Mouse (Mus musculus) midbrain, embryonic 12.5 days (tissue): ENCODE results near the gene Grin1. TPM values are rescaled to one million over a fixed set of nuclear protein-coding genes. Genes with fewer than 3 reads are reported as not detected.

ENCODE experiments used
- ATAC-seq: fragments of 200-750 bp; cut with Nextera tagmentation; 2 replicates; pipeline ENCODE4 v1.8.0; 2017; ENCODE audit warnings: low read depth, moderate TSS enrichment, moderate library complexity; ENCODE audit not compliant: low FRiP score
- H3K27ac ChIP-seq: fragments of 300-500 bp; sonication (generic); replicated peaks from 2 replicates; pipeline ENCODE4 v1.5.1; 2016; ENCODE audit warnings: mild to moderate bottlenecking
- H3K27me3 ChIP-seq: fragments of 300-500 bp; sonication (generic); 2 replicates; pipeline ENCODE4 v1.6.1; 2016; ENCODE audit warnings: mild to moderate bottlenecking
- H3K36me3 ChIP-seq: fragments of 300-500 bp; sonication (generic); 2 replicates; pipeline ENCODE4 v1.6.1; 2016
- H3K4me1 ChIP-seq: fragments of 300-500 bp; sonication (generic); 2 replicates; pipeline ENCODE4 v1.6.1; 2016
- H3K4me2 ChIP-seq: fragments of 300-500 bp; sonication (generic); replicated peaks from 2 replicates; pipeline ENCODE4 v1.6.1; 2016; ENCODE audit warnings: mild to moderate bottlenecking, moderate library complexity
- H3K4me3 ChIP-seq: fragments of 300-500 bp; sonication (generic); 2 replicates; pipeline ENCODE4 v1.5.1; 2016; ENCODE audit warnings: mild to moderate bottlenecking
- H3K9ac ChIP-seq: fragments of 300-500 bp; sonication (generic); replicated peaks from 2 replicates; pipeline ENCODE4 v1.6.1; 2016; ENCODE audit warnings: mild to moderate bottlenecking, moderate library complexity
- H3K9me3 ChIP-seq: fragments of 300-500 bp; sonication (generic); 2 replicates; pipeline ENCODE4 v1.6.1; 2016; ENCODE audit warnings: mild to moderate bottlenecking
- WGBS: fragments of 180-500 bp; shearing (Covaris S2); methylation state at CpG from one replicate; pipeline ENCODE4 v1.1.7; 2016; 5-methylcytosine and 5-hydroxymethylcytosine counted together
- polyA plus RNA-seq: library from polyadenylated mRNA; unstranded; fragments of >200 nt; fragmentation: Nextera tagmentation; extraction: Ambion mirVana; gene quantifications from 2 replicates; pipeline ENCODE4 v1.2.1, GENCODE M21; 2016

Gene Grin1
- 6.1 and 8.2 TPM in 2 replicates for polyA plus RNA-seq

DNA sequence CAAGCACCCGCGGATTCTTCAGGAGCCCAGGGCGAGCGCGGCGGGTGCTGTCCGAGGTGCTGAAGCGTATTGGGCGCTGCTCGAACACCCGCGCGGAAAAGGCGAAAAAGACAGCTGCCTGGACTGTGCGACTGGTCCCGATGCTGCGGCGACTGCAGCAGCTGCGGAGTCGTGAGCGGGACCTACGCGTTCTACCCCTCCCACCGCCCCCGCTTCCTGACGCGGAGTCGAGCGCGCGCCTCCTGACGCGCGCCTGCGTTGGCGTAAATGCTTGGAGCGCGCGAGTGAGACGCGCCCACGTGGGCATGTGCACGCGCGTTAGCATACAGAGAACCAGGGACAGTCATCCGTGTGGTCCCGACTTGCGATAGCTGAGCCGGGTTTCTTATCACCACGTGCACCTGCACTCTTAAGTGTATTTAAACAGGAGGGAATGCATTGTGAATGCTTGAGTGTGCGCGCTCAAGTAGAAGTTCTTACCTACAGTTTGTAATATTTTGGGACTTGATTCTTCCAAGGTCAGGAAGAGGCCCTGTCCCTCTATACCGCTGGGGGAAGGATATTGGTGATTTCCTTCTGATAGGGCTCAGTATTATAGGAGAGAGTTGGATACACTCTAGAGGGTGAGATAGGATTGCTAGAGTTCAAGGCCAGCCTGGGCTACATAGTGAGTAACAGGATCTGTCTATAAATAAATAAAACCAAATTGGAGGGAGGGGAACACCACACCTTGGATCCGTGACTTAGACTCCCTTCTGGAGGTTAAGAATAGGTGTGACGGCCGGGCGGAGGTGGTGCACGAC is at the start of gene Grin1:
Gene Grin1 (minus strand): TSS at position 217 of the 803 bp plus-strand sequence.
- 9% methylated on average over 58 of the region's 58 CpGs for WGBS
- peaks cover 80% of the 10 kb centered on the region for H3K27me3 ChIP-seq
- no peaks in the 10 kb centered on the region for H3K9me3 ChIP-seq
- peak; percentile 47 for ATAC-seq
- peak within 1 kb of the TSS; percentile 45 for H3K4me3 ChIP-seq
- peak within 1 kb of the TSS; percentile 62 for H3K4me2 ChIP-seq
- H3K9ac ChIP-seq, result peak within 1 kb of the TSS; percentile 49
- H3K36me3 ChIP-seq, result no peaks in the 10 kb centered on the region
- H3K4me1 ChIP-seq, result peaks cover 9% of the 10 kb centered on the region; the same call in 1 of the 2 replicates
- H3K27ac ChIP-seq, result 0 out of 2 replicates have a peak within 1 kb of the TSS, but pooled peaks have one; percentile 35

DNA sequence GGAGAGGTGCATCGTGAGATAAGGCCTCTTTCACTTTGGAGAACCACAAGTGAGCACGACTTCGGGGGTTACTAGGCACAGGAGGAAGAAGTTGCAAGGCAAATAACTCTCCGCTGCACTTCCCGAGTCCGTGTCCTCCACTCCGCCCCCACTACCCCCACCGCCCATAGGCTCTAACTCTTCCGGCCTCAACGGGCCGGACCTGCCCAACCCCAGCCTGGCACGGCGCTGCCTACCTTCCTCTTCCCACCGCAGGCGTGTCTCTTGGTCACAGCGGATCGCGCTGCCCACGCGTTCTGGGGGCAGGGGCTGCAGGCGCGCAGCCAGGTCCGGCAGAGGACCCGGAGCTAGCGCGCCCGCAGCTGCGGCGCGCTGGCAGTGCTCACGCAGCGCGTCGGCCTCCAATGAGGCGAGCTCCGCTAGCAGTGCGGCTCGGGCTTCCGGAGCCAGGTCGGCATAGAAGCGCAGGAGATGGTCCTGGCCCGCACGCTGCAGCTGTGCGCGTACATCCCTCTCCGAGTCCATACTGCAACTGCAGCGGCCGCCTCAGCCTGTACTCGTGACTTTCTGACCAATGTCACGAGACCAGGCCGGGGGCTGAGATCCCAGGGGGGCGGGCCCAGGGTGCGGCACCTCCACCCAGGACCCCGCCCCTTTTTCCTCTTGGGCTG is 46.2 kb upstream of the Grin1 start, which contains the start of gene Uap1l1:
Gene Uap1l1 (minus strand): TSS at position 592 of the 671 bp plus-strand sequence.
- peaks cover 10% of the 10 kb centered on the region for H3K4me1 ChIP-seq
- H3K36me3 ChIP-seq, result no peaks in the 10 kb centered on the region
- H3K9me3 ChIP-seq, result no peaks in the 10 kb centered on the region
- peaks cover 59% of the 10 kb centered on the region for H3K27me3 ChIP-seq
- H3K9ac ChIP-seq, result peak within 1 kb of the TSS; percentile 48
- peak; percentile 66 for ATAC-seq
- no peak within 1 kb of the TSS for H3K27ac ChIP-seq
- H3K4me3 ChIP-seq, result peak within 1 kb of the TSS; percentile 51
- under 1% methylated on average over 53 of the region's 54 CpGs for WGBS
- peak within 1 kb of the TSS; percentile 94 for H3K4me2 ChIP-seq

DNA sequence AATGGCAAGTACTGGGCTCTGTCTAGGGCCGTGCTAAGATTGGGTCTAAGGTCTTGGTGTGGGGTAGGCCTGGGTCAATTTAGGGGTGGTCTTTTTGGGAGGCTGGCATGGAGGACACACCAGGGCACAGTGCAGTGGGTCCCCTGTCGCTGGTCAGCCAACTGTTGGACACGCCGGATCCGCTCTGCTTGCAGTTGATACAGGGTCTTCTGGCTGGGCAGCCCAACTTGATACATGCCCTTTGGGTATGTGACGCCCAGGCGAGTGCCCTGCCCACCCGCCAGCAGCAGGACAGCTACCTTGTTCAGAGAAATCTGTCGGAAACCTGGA is 45.7 kb upstream of the Grin1 start:
- peak overlapping the region; percentile 48 for H3K9ac ChIP-seq
- H3K9me3 ChIP-seq, result no peaks in the 10 kb centered on the region
- peak overlapping the region; percentile 94 for H3K4me2 ChIP-seq
- H3K36me3 ChIP-seq, result no peaks in the 10 kb centered on the region
- ATAC-seq, result no peak
- 29% methylated on average over 9 of the region's 9 CpGs for WGBS
- H3K27ac ChIP-seq, result no peak overlapping the region
- peaks cover 55% of the 10 kb centered on the region for H3K27me3 ChIP-seq
- H3K4me3 ChIP-seq, result peak overlapping the region; percentile 51
- H3K4me1 ChIP-seq, result peaks cover 10% of the 10 kb centered on the region

DNA sequence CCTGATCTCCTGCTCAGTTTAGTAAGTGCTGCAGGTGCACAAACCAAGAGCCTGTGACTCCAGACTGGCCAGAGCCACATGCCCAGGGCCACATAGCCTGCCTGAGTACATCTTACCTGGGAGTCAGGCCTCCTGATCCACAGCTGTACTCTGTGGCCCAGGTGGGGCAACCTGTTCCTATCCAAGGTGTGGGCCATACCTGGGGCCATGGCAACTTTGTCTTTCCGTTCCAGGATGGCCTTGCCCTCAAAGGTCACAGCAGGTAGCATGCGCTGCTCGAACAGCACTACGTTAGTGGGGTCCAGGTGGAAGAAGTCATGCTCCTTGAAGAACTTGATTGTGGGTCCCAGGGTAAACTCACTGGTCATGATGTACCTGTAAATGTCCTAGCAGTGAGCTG is 45.3 kb upstream of the Grin1 start:
- Histone ChIP-seq H3K9ac (no peak overlapping the region), H3K27me3 (peaks cover 55% of the 10 kb centered on the region), H3K36me3 (no peaks in the 10 kb centered on the region), H3K27ac (no peak overlapping the region), H3K4me2 (no peak overlapping the region), H3K4me3 (no peak overlapping the region), H3K4me1 (peaks cover 10% of the 10 kb centered on the region), H3K9me3 (no peaks in the 10 kb centered on the region)
- no peak for ATAC-seq
- 88% methylated on average over 4 of the region's 4 CpGs for WGBS

DNA sequence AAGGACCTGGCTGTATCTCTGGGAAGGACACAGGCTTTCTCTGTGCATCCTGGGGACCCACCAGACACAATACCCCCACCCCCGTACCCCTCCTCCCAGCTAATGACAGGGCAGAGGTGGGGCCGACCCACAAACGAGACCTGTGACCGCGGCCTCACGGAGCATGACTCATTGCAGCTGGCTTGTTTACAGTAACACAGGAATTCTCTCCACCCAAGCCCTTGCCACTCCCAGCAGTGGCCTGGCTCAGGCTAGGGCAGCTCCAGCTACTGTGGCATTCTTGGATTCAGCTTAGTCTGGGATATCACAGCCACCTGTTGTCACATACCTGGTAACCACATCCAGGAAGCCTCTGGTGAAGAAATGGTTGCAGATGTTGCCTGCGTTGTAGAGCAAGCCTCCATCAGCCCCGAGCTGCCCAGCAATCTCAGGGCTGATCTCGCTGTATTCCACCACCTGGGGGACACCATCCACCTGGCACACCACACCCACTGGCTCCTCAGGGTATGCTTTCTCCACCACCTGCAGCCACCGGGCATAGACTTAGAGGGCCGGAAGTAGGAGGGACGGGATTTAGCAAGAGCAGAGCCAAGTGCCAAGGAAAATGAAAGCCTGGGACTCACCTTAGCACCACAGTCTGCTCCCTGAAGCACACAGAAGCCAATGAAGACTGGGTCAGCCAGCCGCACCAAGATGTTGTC is 44.6 kb upstream of the Grin1 start:
- Histone ChIP-seq H3K9me3 (no peaks in the 10 kb centered on the region), H3K4me3 (no peak overlapping the region), H3K9ac (no peak overlapping the region), H3K4me1 (peaks cover 10% of the 10 kb centered on the region), H3K27ac (no peak overlapping the region), H3K27me3 (peaks cover 55% of the 10 kb centered on the region), H3K36me3 (no peaks in the 10 kb centered on the region), H3K4me2 (no peak overlapping the region)
- 73% methylated on average over 13 of the region's 13 CpGs for WGBS
- no peak for ATAC-seq

DNA sequence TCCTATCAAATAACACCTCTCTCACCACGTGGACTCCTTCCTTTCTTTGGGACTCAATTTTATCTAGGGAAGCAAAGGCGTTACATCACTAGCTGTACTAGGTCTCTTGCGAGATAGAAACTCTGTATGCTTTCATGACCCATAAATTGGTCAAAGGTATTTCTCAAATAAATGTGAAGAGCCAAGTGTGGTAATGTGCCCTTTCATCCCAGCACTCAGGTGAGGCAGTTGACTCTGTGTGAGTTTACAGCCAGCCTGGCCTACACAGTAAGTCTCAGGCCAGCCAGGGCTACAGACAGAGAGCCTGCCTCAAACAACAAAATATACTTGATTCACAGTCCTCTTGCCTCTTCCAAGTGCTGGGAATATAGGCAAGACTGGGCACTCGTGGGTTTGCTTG is 40.9 kb upstream of the Grin1 start:
- WGBS, result 84% methylated on average over 4 of the region's 4 CpGs
- Histone ChIP-seq H3K9ac (no peak overlapping the region), H3K9me3 (no peaks in the 10 kb centered on the region), H3K27me3 (peaks cover 26% of the 10 kb centered on the region), H3K4me2 (no peak overlapping the region), H3K4me3 (no peak overlapping the region), H3K27ac (no peak overlapping the region), H3K4me1 (peaks cover 22% of the 10 kb centered on the region), H3K36me3 (no peaks in the 10 kb centered on the region)
- ATAC-seq, result no peak

DNA sequence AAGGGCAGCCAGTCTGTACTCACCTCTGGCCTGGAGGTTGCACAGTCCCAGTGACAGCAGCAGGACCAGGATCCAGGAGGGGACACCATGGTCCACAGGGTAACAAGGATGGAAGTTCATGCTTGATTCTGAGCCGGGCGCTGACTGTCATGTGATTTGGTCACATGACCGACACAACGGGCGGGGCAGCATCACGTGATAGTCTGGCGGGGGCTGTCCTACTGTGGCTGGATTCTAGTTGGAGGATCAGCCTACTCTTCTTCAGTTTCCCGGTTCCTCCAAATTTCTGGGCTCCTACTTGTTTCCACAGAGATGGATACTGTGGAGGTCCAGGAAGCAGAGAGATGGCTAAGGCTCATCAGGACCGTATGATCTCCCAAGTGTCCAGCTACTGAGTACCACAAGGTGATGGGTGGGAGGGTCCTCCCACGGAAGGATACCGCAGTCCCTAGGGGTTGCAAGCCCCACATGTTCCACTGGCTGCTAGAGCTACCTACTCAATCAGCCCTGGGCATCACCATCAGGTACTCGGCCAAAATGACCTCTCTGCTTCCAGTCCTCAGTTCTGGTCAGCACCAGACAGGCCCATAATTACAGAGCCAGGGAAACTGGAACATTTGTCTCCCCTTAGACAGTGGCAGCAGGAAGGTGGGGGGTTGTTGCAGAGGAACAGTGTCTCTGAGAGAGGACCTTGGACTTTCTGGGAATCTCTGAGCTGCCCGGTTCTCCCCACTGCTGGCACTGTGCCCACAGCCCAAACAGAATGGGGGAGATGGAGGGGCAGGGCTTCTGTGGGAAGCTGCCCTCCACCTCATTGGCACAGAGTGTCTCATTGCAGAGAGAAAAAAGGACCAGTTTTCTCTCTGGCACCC is 37.5 kb upstream of the Grin1 start, which contains the start of gene Dpp7:
Gene Dpp7 (minus strand): TSS at position 152 of the 872 bp plus-strand sequence.
- Histone ChIP-seq H3K9ac (peak within 1 kb of the TSS; percentile 49), H3K27ac (no peak within 1 kb of the TSS), H3K4me1 (peaks cover 21% of the 10 kb centered on the region), H3K27me3 (no peaks in the 10 kb centered on the region), H3K4me3 (peak within 1 kb of the TSS; percentile 55), H3K9me3 (no peaks in the 10 kb centered on the region), H3K4me2 (peak within 1 kb of the TSS; percentile 81), H3K36me3 (peaks cover 24% of the 10 kb centered on the region)
- ATAC-seq, result peak; percentile 87
- WGBS, result 7% methylated on average over 13 of the region's 13 CpGs

DNA sequence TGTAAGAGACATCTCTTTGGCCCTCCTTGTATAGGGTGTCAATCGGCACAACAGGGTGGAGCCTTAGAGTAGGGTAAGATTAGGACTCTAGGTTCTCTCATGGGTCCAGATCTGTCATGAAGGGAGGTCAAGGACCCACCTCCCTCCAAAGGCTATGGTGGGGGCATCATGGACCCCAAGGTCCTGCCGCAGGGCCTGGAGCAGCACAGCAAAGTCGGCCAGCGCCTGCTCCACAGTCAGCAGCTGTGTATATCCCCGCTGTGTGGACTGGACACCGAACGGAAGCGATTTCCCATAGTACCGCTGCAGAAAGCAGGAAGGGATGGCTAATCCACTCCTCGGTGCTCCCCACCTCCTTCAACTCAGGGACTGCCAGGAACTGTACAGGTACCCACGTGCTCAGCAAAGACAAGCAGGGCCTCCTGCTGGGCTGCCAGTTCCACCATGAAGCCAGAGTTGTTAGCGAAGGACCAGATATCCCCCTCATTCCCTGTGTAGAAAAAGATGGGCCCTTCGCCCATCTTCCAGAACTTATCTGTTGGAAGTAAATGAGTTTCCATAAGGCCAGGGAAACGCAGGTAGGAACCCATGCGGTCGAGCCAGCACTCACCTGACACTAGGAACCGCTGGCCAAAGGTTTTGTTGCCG is 36.6 kb upstream of the Grin1 start:
- Histone ChIP-seq H3K4me1 (peaks cover 21% of the 10 kb centered on the region), H3K9me3 (no peaks in the 10 kb centered on the region), H3K4me2 (peak overlapping the region; percentile 81), H3K4me3 (peak overlapping the region; percentile 55), H3K36me3 (peaks cover 33% of the 10 kb centered on the region), H3K27ac (no peak overlapping the region), H3K9ac (peak overlapping the region; percentile 49), H3K27me3 (no peaks in the 10 kb centered on the region)
- ATAC-seq, result 0 out of 2 replicates have a peak, but pooled peaks have one; percentile 35
- WGBS, result 41% methylated on average over 18 of the region's 18 CpGs

DNA sequence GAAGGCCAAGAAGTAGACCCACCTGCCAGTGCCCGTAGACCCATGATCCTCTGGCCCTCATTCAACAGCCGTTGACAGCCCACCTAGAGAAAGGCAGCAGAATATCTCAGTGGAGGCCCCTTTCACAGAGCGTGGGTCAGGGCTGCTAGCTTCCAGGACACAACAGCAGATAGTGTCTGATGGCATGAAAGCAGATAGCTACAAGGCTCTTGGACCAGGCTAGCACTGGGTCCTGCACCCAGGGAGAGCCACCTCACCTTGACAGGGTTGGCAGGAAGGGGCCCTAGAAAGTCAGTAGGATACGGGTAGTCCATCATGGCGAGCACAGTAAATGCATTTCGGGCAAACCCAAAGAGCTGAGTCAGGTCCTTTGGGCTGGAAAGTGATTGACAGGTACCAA is 35.2 kb upstream of the Grin1 start:
- Histone ChIP-seq H3K27ac (no peak overlapping the region), H3K9ac (no peak overlapping the region), H3K4me3 (no peak overlapping the region), H3K36me3 (peaks cover 47% of the 10 kb centered on the region), H3K4me2 (no peak overlapping the region), H3K4me1 (peaks cover 21% of the 10 kb centered on the region), H3K27me3 (no peaks in the 10 kb centered on the region), H3K9me3 (no peaks in the 10 kb centered on the region)
- WGBS, result 92% methylated on average over 6 of the region's 6 CpGs
- no peak for ATAC-seq

DNA sequence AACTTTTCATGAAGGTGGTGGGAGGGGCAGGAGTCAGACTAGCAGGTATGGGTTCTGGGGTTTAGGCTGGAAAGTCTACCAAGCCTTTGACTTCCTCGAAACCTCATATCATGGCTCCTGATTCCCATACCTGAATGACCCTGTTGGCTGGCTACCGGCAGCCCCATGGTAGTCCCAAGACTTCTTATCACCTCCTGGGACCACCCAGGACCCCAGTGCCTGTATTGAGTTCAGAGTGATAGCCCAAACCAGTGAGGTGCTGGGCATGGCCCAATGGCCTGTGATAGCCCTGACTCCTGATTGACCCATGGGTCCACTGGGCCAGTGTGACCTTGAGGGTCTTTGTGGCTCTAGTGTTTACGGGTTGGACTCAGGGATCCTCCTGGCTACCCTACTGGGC is 31.7 kb upstream of the Grin1 start:
- 98% methylated on average over 3 of the region's 3 CpGs for WGBS
- Histone ChIP-seq H3K9ac (no peak overlapping the region), H3K4me2 (no peak overlapping the region), H3K4me3 (no peak overlapping the region), H3K9me3 (no peaks in the 10 kb centered on the region), H3K27me3 (no peaks in the 10 kb centered on the region), H3K4me1 (peaks cover 10% of the 10 kb centered on the region), H3K36me3 (peaks cover 79% of the 10 kb centered on the region), H3K27ac (no peak overlapping the region)
- ATAC-seq, result no peak

DNA sequence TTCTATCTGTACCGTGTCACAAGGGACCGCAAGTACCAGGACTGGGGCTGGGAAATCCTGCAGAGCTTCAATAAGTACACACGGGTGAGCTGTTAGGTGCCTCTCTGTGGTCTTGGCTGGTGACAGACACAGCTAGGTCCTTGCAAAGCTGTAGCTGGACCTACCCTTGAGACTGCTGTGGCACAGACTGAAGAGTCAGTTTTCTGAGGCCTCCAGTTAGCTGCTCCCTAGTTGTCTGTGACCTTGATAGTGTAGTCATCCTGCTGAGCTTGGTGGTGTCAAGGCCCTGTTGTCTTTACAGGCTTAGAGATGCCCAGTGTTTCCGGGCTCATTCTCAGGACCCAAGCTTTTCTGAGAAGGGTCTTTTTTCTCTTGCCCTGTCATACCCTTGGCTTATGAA is 30.5 kb upstream of the Grin1 start:
- H3K27me3 ChIP-seq, result no peaks in the 10 kb centered on the region
- H3K4me1 ChIP-seq, result no peaks in the 10 kb centered on the region
- no peaks in the 10 kb centered on the region for H3K9me3 ChIP-seq
- WGBS, result 89% methylated on average over 4 of the region's 4 CpGs
- H3K9ac ChIP-seq, result no peak overlapping the region
- H3K4me2 ChIP-seq, result no peak overlapping the region
- H3K4me3 ChIP-seq, result no peak overlapping the region
- H3K36me3 ChIP-seq, result peaks cover 91% of the 10 kb centered on the region
- ATAC-seq, result no peak
- no peak overlapping the region for H3K27ac ChIP-seq
